Comparison of ENCODE assay signal across 16 mouse cellular contexts in the genomic region with DNA sequence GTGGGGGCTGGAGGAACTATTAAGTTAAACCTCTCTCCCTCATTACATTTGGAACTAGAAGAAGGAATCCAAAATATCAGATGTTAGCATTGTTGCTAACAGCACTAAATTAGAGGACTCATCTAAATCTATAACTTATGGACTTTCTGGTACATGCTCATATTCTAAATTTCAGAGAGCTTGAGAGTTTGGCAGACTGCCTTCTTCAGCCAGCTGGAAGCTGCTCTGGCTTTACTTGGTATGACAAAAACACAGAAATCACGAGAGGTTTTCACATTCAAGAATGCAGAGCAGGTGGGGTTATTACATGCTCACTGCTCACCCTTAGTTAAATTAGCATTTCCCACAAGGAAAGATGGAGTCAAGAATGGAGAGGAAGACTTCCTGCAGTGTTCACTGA.
DNase-seq lines count a peak whose midpoint lies in the region; ATAC-seq and TF ChIP-seq lines count a peak whose summit lies in the region.
"Had no signal": no experiment of that assay in that cellular context is flagged by ENCODE, and none has a peak within 500 bp of the region (broad histone marks: within the 10 kb centered on the region; RNA-seq: fewer than 3 reads in every experiment).

No protein-coding gene starts in this region.

- no peak overlapping the region for H3K4me3 ChIP-seq in hindbrain, postnatal 0 days (ENCODE audit: low read length)
- no peak overlapping the region for H3K4me3 ChIP-seq in hindbrain, embryonic 10.5 days
- H3K4me3 ChIP-seq in layer of hippocampus, adult 2 months, result no peak overlapping the region
- no peak overlapping the region for H3K4me3 ChIP-seq in heart, embryonic 11.5 days (ENCODE audit: low read depth, low read length)
- H3K4me3 ChIP-seq: heart, embryonic 12.5 days; hindbrain, embryonic 12.5 days; liver, embryonic 13.5 days; neural tube, embryonic 13.5 days; stomach, embryonic 15.5 days had no signal

- no peaks in the 10 kb centered on the region for H3K4me1 ChIP-seq in hindbrain, postnatal 0 days (ENCODE audit: insufficient read depth, low read length)
- no peaks in the 10 kb centered on the region for H3K4me1 ChIP-seq in hindbrain, embryonic 10.5 days (replicated peaks)
- no peaks in the 10 kb centered on the region for H3K4me1 ChIP-seq in heart, embryonic 11.5 days (ENCODE audit: control insufficient read depth, insufficient read depth, low read length)
- H3K4me1 ChIP-seq: heart, embryonic 12.5 days; hindbrain, embryonic 12.5 days; liver, embryonic 13.5 days; neural tube, embryonic 13.5 days; stomach, embryonic 15.5 days had no signal

- DNase-seq in hindbrain, postnatal 0 days (ENCODE audit: low spot score), result peak; percentile 18
- DNase-seq in hindbrain, embryonic 10.5 days (ENCODE audit: low spot score), result no peak
- peak; percentile 67 for DNase-seq in brain, adult 2 months (ENCODE audit: low read depth, low spot score)
- DNase-seq in layer of hippocampus, adult 2 months (ENCODE audit: low spot score in 2 of 2), result peak; percentile 10 to 19
- peak; percentile 21 for DNase-seq in right cerebral cortex, adult 18-20 months
- no peak for DNase-seq in gastrocnemius, postnatal 14 days
- DNase-seq: liver, embryonic 13.5 days; lung, postnatal 36 days; midbrain, embryonic 14.5 days; thymus, postnatal 4 days had no signal

- H3K9me3 ChIP-seq in hindbrain, postnatal 0 days (ENCODE audit: low read length), result no peaks in the 10 kb centered on the region
- no peaks in the 10 kb centered on the region for H3K9me3 ChIP-seq in hindbrain, embryonic 10.5 days
- H3K9me3 ChIP-seq in heart, embryonic 11.5 days (replicated peaks; ENCODE audit: control insufficient read depth, low read length), result no peaks in the 10 kb centered on the region
- H3K9me3 ChIP-seq: heart, embryonic 12.5 days; hindbrain, embryonic 12.5 days; liver, embryonic 13.5 days; neural tube, embryonic 13.5 days; stomach, embryonic 15.5 days had no signal

- H3K27me3 ChIP-seq in hindbrain, postnatal 0 days (ENCODE audit: insufficient read depth, low read length), result no peaks in the 10 kb centered on the region
- no peaks in the 10 kb centered on the region for H3K27me3 ChIP-seq in hindbrain, embryonic 10.5 days (ENCODE audit: insufficient read depth, poor library complexity, severe bottlenecking)
- H3K27me3 ChIP-seq in heart, embryonic 11.5 days (ENCODE audit: control insufficient read depth, insufficient read depth, low read length), result no peaks in the 10 kb centered on the region
- H3K27me3 ChIP-seq: heart, embryonic 12.5 days; hindbrain, embryonic 12.5 days; liver, embryonic 13.5 days; neural tube, embryonic 13.5 days; stomach, embryonic 15.5 days had no signal

- no peak overlapping the region for H3K27ac ChIP-seq in hindbrain, postnatal 0 days
- no peak overlapping the region for H3K27ac ChIP-seq in hindbrain, embryonic 10.5 days
- H3K27ac ChIP-seq in layer of hippocampus, adult 2 months, result no peak overlapping the region; the same call in 1 of the 2 replicates
- no peak overlapping the region for H3K27ac ChIP-seq in heart, embryonic 11.5 days (ENCODE audit: low read depth, low read length)
- H3K27ac ChIP-seq: hindbrain, embryonic 12.5 days; liver, embryonic 13.5 days; neural tube, embryonic 13.5 days; stomach, embryonic 15.5 days had no signal

- ATAC-seq in hindbrain, postnatal 0 days, result no peak
- no peak for ATAC-seq in heart, embryonic 11.5 days (replicated peaks; ENCODE audit: insufficient number of reproducible peaks, low FRiP score, low TSS enrichment)
- ATAC-seq: intestine, postnatal 0 days had no signal

- H3K36me3 ChIP-seq in hindbrain, postnatal 0 days (ENCODE audit: insufficient read depth, low read length), result no peaks in the 10 kb centered on the region
- H3K36me3 ChIP-seq in hindbrain, embryonic 10.5 days, result no peaks in the 10 kb centered on the region
- H3K36me3 ChIP-seq in heart, embryonic 11.5 days (ENCODE audit: control insufficient read depth, insufficient read depth, low read length), result no peaks in the 10 kb centered on the region
- H3K36me3 ChIP-seq: heart, embryonic 12.5 days; hindbrain, embryonic 12.5 days; liver, embryonic 13.5 days; neural tube, embryonic 13.5 days; stomach, embryonic 15.5 days had no signal

- intact Hi-C loops in gastrocnemius, postnatal 14 days (cut with DNase I; ENCODE audit: low total_unique reads), result no loop called here

- WGBS in hindbrain, postnatal 0 days, result 15% methylated on average over 1 of the region's 1 CpGs
- WGBS in hindbrain, embryonic 10.5 days, result 55% methylated on average over 1 of the region's 1 CpGs
- 35% methylated on average over 1 of the region's 1 CpGs for WGBS in heart, embryonic 11.5 days (ENCODE audit: insufficient replicate concordance)

- TF ChIP-seq CTCF in hindbrain, postnatal 0 days (IDR thresholded peaks at IDR 0.05; ENCODE audit: low read depth), result no peak
- TF ChIP-seq CTCF in layer of hippocampus, adult 2 months (conservative IDR thresholded peaks at IDR 0.05), result no peak

- no peak overlapping the region for H3K9ac ChIP-seq in hindbrain, postnatal 0 days (replicated peaks; ENCODE audit: low read length)
- H3K9ac ChIP-seq in heart, embryonic 11.5 days (ENCODE audit: low read depth, low read length), result no peak overlapping the region
- H3K9ac ChIP-seq: heart, embryonic 12.5 days; hindbrain, embryonic 12.5 days; liver, embryonic 13.5 days; neural tube, embryonic 13.5 days; stomach, embryonic 15.5 days had no signal

- H3K4me2 ChIP-seq in hindbrain, postnatal 0 days (ENCODE audit: low read depth, low read length), result no peak overlapping the region
- H3K4me2 ChIP-seq in heart, embryonic 11.5 days, result no peak overlapping the region
- H3K4me2 ChIP-seq: heart, embryonic 12.5 days; hindbrain, embryonic 12.5 days; liver, embryonic 13.5 days; neural tube, embryonic 13.5 days; stomach, embryonic 15.5 days had no signal

Comparison
In these comparisons a context has a peak if more than half of its experiments do, and no peak if none do; other contexts are left out.
1. DNase-seq: peak in hindbrain, postnatal 0 days (single experiment), brain, adult 2 months (single experiment), layer of hippocampus, adult 2 months (2 of 2) and right cerebral cortex, adult 18-20 months (single experiment); none in hindbrain, embryonic 10.5 days (single experiment) and gastrocnemius, postnatal 14 days (single experiment).